Mouse (Mus musculus) C2C12 (cell line): ENCODE results near the gene Celf1.

Source experiments
- CTCF ChIP-seq: IDR thresholded peaks from one replicate; pipeline ENCODE4 v1.5.1; 2011; ENCODE audit not compliant: control insufficient read depth, insufficient read depth, insufficient read length
- MAX ChIP-seq: IDR thresholded peaks from one replicate; pipeline ENCODE4 v1.6.1; 2011; ENCODE audit warnings: mild to moderate bottlenecking, control low read depth

- TF ChIP-seq CTCF (no peak), MAX (no peak)
These were observed 91.0 kb downstream of the Celf1 start for GRCm38 (mm10) chr2:91031216-91031615.
